Mouse (Mus musculus) cerebellum, adult 2 months (tissue): ENCODE measurements around the gene Tmem208.

ENCODE experiments used
- CTCF ChIP-seq: fragments of 200-500 bp; IDR thresholded peaks from 2 replicates; pipeline ENCODE4 v1.5.1; 2011; ENCODE audit warnings: low read depth, mild to moderate bottlenecking, control low read depth, low read length, moderate library complexity, borderline replicate concordance; ENCODE audit not compliant: insufficient read depth
- POLR2A ChIP-seq: fragments of 200-500 bp; IDR thresholded peaks from 2 replicates; pipeline ENCODE4 v1.6.1; 2011; ENCODE audit warnings: low read length, control low read depth, borderline replicate concordance; ENCODE audit not compliant: insufficient read depth

- TF ChIP-seq CTCF: no peak
- TF ChIP-seq POLR2A: no peak
Observed at GRCm38 (mm10) chr8:105325641-105326093, 487 bp upstream of the Tmem208 start.
